Mouse (Mus musculus): ENCODE measurements around the gene Gm45261. TPM values are rescaled to one million over a fixed set of nuclear protein-coding genes. Genes with fewer than 3 reads are reported as not detected.

The Gm45261 gene
- polyA plus RNA-seq (2016; fragmentation: Nextera tagmentation; extraction: Ambion mirVana): not detected in 2 replicates

GRCm38 (mm10) chr1:80461348-80461747 is at the start of gene Gm45261:
Gene Gm45261, minus strand, starts transcription at chr1:80461448.
- WGBS: 87% methylated on average over 6 of the region's 6 CpGs
- no peak within 1 kb of the TSS for H3K4me3 ChIP-seq (replicated peaks)
- H3K27ac ChIP-seq: no peak within 1 kb of the TSS
- no peak within 1 kb of the TSS for H3K4me2 ChIP-seq
- H3K9me3 ChIP-seq: no peaks in the 10 kb centered on the region
- H3K4me1 ChIP-seq (replicated peaks): no peaks in the 10 kb centered on the region
- no peaks in the 10 kb centered on the region for H3K27me3 ChIP-seq
- no peak within 1 kb of the TSS for H3K9ac ChIP-seq (replicated peaks)
- no peaks in the 10 kb centered on the region for H3K36me3 ChIP-seq
- no peak for ATAC-seq (ENCODE audit: insufficient number of reproducible peaks, insufficient read depth, low FRiP score, low TSS enrichment, low read depth)

DNA sequence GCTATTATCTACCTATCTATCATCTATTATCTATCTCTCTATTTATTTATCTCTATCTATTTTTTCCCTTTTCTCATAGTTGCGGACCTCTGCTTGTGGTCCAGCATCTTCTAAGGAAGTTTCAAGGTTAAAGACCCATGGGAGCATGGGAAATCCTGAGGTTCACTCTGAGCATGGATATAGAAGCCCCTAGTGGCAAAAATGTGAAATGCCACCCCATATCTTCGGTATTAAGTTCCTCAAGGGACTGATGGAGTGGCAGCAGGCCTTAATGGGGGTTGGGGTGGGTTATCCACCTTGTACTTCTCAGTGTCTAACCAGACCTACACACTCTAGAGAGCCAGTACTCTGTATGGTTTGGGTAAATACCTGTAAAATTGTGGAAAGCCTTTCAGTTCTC is 43.5 kb upstream of the Gm45261 start:
- H3K27ac ChIP-seq: no peak overlapping the region
- no peaks in the 10 kb centered on the region for H3K36me3 ChIP-seq
- H3K4me2 ChIP-seq: no peak overlapping the region
- WGBS: 78% methylated on average over 2 of the region's 2 CpGs
- ATAC-seq (ENCODE audit: insufficient number of reproducible peaks, insufficient read depth, low FRiP score, low TSS enrichment, low read depth): no peak
- no peaks in the 10 kb centered on the region for H3K4me1 ChIP-seq (replicated peaks)
- H3K27me3 ChIP-seq: no peaks in the 10 kb centered on the region
- no peak overlapping the region for H3K9ac ChIP-seq (replicated peaks)
- H3K9me3 ChIP-seq: no peaks in the 10 kb centered on the region
- H3K4me3 ChIP-seq (replicated peaks): no peak overlapping the region

GRCm38 (mm10) chr1:80504081-80504480 is 42.8 kb upstream of the Gm45261 start:
- H3K27me3 ChIP-seq: no peaks in the 10 kb centered on the region
- H3K4me1 ChIP-seq (replicated peaks): no peaks in the 10 kb centered on the region
- 88% methylated on average over 4 of the region's 4 CpGs for WGBS
- no peak for ATAC-seq (ENCODE audit: insufficient number of reproducible peaks, insufficient read depth, low FRiP score, low TSS enrichment, low read depth)
- no peaks in the 10 kb centered on the region for H3K9me3 ChIP-seq
- no peak overlapping the region for H3K4me2 ChIP-seq
- H3K4me3 ChIP-seq (replicated peaks): no peak overlapping the region
- no peaks in the 10 kb centered on the region for H3K36me3 ChIP-seq
- no peak overlapping the region for H3K27ac ChIP-seq
- no peak overlapping the region for H3K9ac ChIP-seq (replicated peaks)

GRCm38 (mm10) chr1:80502456-80503165 is 41.4 kb upstream of the Gm45261 start:
- ATAC-seq (ENCODE audit: insufficient number of reproducible peaks, insufficient read depth, low FRiP score, low TSS enrichment, low read depth): no peak
- Histone ChIP-seq H3K4me2 (no peak overlapping the region), H3K9ac (replicated peaks) (no peak overlapping the region), H3K9me3 (no peaks in the 10 kb centered on the region), H3K4me3 (replicated peaks) (no peak overlapping the region), H3K36me3 (no peaks in the 10 kb centered on the region), H3K27me3 (no peaks in the 10 kb centered on the region), H3K4me1 (replicated peaks) (no peaks in the 10 kb centered on the region), H3K27ac (no peak overlapping the region)
- 84% methylated on average over 9 of the region's 9 CpGs for WGBS

GRCm38 (mm10) chr1:80499264-80499663 is 38.0 kb upstream of the Gm45261 start:
- Histone ChIP-seq H3K9ac (replicated peaks) (no peak overlapping the region), H3K27me3 (no peaks in the 10 kb centered on the region), H3K36me3 (no peaks in the 10 kb centered on the region), H3K27ac (no peak overlapping the region), H3K4me2 (no peak overlapping the region), H3K9me3 (no peaks in the 10 kb centered on the region), H3K4me3 (replicated peaks) (no peak overlapping the region), H3K4me1 (replicated peaks) (no peaks in the 10 kb centered on the region)
- no peak for ATAC-seq (ENCODE audit: insufficient number of reproducible peaks, insufficient read depth, low FRiP score, low TSS enrichment, low read depth)
- 90% methylated on average over 7 of the region's 7 CpGs for WGBS

DNA sequence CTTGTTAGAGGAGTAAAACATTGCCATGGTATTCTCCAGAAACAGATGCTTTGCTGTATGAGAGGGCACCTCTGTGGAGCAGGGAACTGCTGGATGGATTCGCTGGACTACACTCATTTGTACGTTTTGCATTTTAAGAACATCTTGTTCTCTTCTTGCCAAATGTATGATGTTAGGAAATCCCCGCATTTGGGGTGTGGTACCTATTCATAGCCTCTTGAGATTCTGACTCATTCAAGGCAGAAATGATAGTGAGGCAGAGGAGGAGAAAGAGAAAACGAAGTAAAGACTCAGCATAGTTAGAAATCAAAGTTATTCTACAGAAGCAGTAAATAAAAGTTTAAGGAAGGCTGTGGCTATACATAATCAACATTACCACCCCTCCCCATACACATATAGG is 35.1 kb upstream of the Gm45261 start:
- H3K9ac ChIP-seq (replicated peaks): no peak overlapping the region
- no peaks in the 10 kb centered on the region for H3K9me3 ChIP-seq
- H3K4me1 ChIP-seq (replicated peaks): no peaks in the 10 kb centered on the region
- H3K4me2 ChIP-seq: no peak overlapping the region
- no peak overlapping the region for H3K27ac ChIP-seq
- WGBS: 84% methylated on average over 4 of the region's 4 CpGs
- no peaks in the 10 kb centered on the region for H3K27me3 ChIP-seq
- H3K4me3 ChIP-seq (replicated peaks): no peak overlapping the region
- no peaks in the 10 kb centered on the region for H3K36me3 ChIP-seq
- no peak for ATAC-seq (ENCODE audit: insufficient number of reproducible peaks, insufficient read depth, low FRiP score, low TSS enrichment, low read depth)

DNA sequence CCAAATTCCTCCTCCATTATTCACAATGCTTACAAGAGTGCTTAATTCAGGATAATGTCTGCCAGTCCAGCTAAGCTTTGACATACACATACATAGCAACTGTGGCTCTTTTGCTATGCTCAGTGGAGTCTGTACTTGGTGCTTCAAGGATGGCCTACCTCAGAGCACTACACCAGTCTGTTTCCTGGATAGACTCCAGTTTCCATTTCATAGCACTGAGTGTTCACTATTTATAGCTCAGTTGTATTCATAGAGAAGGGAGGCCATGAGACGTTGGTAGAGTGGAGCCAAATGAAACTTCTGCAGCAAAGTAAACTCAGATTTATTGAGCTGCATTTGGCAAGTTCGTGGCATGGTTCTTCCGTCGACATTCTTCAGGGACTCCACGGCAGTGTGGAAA is 22.2 kb upstream of the Gm45261 start:
- Histone ChIP-seq H3K9me3 (no peaks in the 10 kb centered on the region), H3K9ac (replicated peaks) (no peak overlapping the region), H3K36me3 (no peaks in the 10 kb centered on the region), H3K4me3 (replicated peaks) (no peak overlapping the region), H3K27ac (no peak overlapping the region), H3K27me3 (no peaks in the 10 kb centered on the region), H3K4me2 (no peak overlapping the region), H3K4me1 (replicated peaks) (no peaks in the 10 kb centered on the region)
- 83% methylated on average over 5 of the region's 5 CpGs for WGBS
- ATAC-seq (ENCODE audit: insufficient number of reproducible peaks, insufficient read depth, low FRiP score, low TSS enrichment, low read depth): no peak

DNA sequence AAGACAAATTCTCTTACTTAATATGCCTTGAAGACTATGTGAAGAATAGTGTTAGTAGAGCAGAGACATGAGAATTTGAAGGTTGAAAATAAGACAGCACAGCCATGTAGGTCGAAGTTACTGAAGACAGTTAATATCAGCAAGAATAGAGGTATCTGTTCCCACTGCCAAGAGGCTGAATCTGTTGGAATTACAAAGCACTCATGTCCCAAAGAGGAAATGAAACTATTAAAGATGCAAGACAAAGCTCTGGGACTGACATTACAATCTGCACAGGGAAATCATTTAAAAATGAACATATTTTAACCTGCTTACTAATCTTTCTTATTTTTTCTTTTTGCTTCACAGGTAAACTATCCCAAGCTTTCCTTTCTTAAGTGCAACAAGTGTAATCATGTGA is 13.7 kb upstream of the Gm45261 start:
- H3K4me3 ChIP-seq (replicated peaks): no peak overlapping the region
- ATAC-seq (ENCODE audit: insufficient number of reproducible peaks, insufficient read depth, low FRiP score, low TSS enrichment, low read depth): no peak
- H3K9me3 ChIP-seq: no peaks in the 10 kb centered on the region
- 80% methylated on average over 1 of the region's 1 CpGs for WGBS
- no peak overlapping the region for H3K4me2 ChIP-seq
- no peak overlapping the region for H3K27ac ChIP-seq
- no peaks in the 10 kb centered on the region for H3K4me1 ChIP-seq (replicated peaks)
- H3K27me3 ChIP-seq: no peaks in the 10 kb centered on the region
- no peaks in the 10 kb centered on the region for H3K36me3 ChIP-seq
- H3K9ac ChIP-seq (replicated peaks): no peak overlapping the region

- 94% methylated on average over 1 of the region's 1 CpGs for WGBS
- Histone ChIP-seq H3K4me2 (no peak overlapping the region), H3K9me3 (no peaks in the 10 kb centered on the region), H3K27ac (no peak overlapping the region), H3K27me3 (no peaks in the 10 kb centered on the region), H3K4me3 (replicated peaks) (no peak overlapping the region), H3K9ac (replicated peaks) (no peak overlapping the region), H3K4me1 (replicated peaks) (no peaks in the 10 kb centered on the region), H3K36me3 (no peaks in the 10 kb centered on the region)
- no peak for ATAC-seq (ENCODE audit: insufficient number of reproducible peaks, insufficient read depth, low FRiP score, low TSS enrichment, low read depth)
These were observed 11.1 kb upstream of the Gm45261 start for GRCm38 (mm10) chr1:80472395-80472794.

GRCm38 (mm10) chr1:80459923-80460322 is 1.3 kb downstream of the Gm45261 start:
- ATAC-seq (ENCODE audit: insufficient number of reproducible peaks, insufficient read depth, low FRiP score, low TSS enrichment, low read depth): no peak
- no peak overlapping the region for H3K9ac ChIP-seq (replicated peaks)
- WGBS: 76% methylated on average over 1 of the region's 1 CpGs
- H3K27me3 ChIP-seq: no peaks in the 10 kb centered on the region
- H3K9me3 ChIP-seq: no peaks in the 10 kb centered on the region
- no peak overlapping the region for H3K27ac ChIP-seq
- H3K36me3 ChIP-seq: no peaks in the 10 kb centered on the region
- no peak overlapping the region for H3K4me2 ChIP-seq
- no peaks in the 10 kb centered on the region for H3K4me1 ChIP-seq (replicated peaks)
- H3K4me3 ChIP-seq (replicated peaks): no peak overlapping the region

DNA sequence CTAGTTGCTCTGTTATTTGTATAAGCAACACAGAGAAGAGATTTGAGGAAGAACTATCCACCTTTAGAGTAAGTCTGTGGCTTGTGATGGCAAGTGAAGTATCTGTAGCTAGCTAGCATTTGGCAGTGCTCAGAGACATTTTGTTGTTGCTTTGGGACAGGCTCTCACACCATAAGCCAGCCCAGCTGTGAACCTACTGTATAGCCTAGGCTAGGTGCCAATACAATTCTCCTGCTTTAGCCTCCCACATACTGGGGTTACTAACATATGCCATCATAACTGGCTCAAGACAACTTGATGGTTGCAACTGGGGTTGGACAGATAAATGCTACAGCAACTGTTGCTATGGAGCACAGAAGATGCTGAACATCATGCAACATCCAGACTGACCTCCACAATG is 1.8 kb downstream of the Gm45261 start:
- Histone ChIP-seq H3K27ac (no peak overlapping the region), H3K27me3 (no peaks in the 10 kb centered on the region), H3K4me1 (replicated peaks) (no peaks in the 10 kb centered on the region), H3K9me3 (no peaks in the 10 kb centered on the region), H3K4me3 (replicated peaks) (no peak overlapping the region), H3K36me3 (no peaks in the 10 kb centered on the region), H3K4me2 (no peak overlapping the region), H3K9ac (replicated peaks) (no peak overlapping the region)
- ATAC-seq (ENCODE audit: insufficient number of reproducible peaks, insufficient read depth, low FRiP score, low TSS enrichment, low read depth): no peak

GRCm38 (mm10) chr1:80453971-80454370 is 7.3 kb downstream of the Gm45261 start:
- Histone ChIP-seq H3K4me1 (replicated peaks) (no peaks in the 10 kb centered on the region), H3K27me3 (no peaks in the 10 kb centered on the region), H3K9ac (replicated peaks) (no peak overlapping the region), H3K27ac (no peak overlapping the region), H3K4me3 (replicated peaks) (no peak overlapping the region), H3K36me3 (no peaks in the 10 kb centered on the region), H3K9me3 (no peaks in the 10 kb centered on the region), H3K4me2 (no peak overlapping the region)
- 75% methylated on average over 2 of the region's 2 CpGs for WGBS
- ATAC-seq (ENCODE audit: insufficient number of reproducible peaks, insufficient read depth, low FRiP score, low TSS enrichment, low read depth): no peak

All from limb, embryonic 12.5 days (tissue).